Mouse (Mus musculus) adipocyte (in vitro differentiated cells): ENCODE results near the gene Cd300lf.
A peak's percentile ranks its signal among the peaks of the same experiment; 100 is the strongest.

ENCODE experiments used
- DNase-seq: peaks from one replicate; pipeline ENCODE4 v3.0.0-alpha.2; 2016; ENCODE audit warnings: low spot score

Cd300lf gene

GRCm38 (mm10) chr11:115133800-115134199, at the start of gene Cd300lf:
Cd300lf (minus strand) TSS chr11:115133992.
- DNase-seq = no peak

GRCm38 (mm10) chr11:115181913-115182638, 48.3 kb upstream of the Cd300lf start:
- DNase-seq = peak; percentile 69

DNA sequence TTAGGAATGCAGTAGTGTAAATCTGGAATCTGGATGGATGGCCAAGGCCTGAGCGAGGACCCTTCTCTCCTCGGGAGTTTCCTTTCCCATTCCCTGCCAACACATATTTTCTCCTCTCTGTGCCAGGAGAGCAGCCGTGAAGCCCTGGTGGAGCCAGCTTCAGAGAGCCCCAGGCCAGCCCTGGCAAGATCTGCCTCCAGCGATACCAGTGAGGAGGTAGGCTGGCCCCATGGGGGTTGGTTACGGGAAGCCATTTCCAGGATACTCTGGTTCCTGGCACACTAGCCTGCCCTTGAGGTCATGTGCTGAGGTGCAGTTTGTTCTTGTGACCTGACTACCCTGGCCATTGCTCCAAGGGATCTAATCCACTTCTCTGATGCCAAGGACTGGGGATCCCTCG, 46.1 kb upstream of the Cd300lf start:
- no peak for DNase-seq

GRCm38 (mm10) chr11:115179191-115179590, 45.4 kb upstream of the Cd300lf start:
- DNase-seq = no peak

GRCm38 (mm10) chr11:115178766-115179165, 45.0 kb upstream of the Cd300lf start:
- DNase-seq = no peak

DNA sequence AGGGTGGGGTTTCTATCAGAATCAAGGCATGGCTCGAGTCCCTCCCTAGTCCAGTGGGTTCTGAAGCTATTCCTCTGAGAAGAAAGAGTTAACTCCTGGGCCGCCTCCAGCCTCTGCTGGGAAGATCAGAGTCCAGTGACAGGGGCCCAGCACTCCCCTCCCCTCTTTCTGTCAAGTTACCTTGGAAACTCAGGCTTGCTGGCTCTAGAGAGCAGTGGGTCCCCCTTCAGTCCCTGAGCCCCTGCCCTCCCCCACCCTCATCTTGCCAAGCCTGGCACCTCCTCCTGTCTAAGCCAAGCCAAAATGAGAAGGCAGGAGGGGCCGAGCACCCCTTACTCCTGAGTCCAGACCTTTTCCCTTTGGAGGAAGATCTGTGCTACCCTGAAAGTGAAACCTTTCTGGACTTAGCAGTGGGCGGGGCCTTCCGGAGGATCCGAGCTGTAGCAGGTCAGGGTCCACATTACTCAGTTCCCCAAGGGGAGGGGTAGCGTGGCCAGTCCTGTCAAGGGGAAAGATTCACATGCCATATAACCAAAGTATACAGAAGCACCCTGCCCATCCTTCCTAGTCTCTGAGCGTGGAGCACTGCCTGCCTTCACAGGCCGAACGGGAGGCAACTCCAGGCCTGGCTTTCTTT, 43.9 kb upstream of the Cd300lf start:
- DNase-seq = no peak

- no peak for DNase-seq
These were observed 42.8 kb upstream of the Cd300lf start for GRCm38 (mm10) chr11:115176399-115177190.

DNA sequence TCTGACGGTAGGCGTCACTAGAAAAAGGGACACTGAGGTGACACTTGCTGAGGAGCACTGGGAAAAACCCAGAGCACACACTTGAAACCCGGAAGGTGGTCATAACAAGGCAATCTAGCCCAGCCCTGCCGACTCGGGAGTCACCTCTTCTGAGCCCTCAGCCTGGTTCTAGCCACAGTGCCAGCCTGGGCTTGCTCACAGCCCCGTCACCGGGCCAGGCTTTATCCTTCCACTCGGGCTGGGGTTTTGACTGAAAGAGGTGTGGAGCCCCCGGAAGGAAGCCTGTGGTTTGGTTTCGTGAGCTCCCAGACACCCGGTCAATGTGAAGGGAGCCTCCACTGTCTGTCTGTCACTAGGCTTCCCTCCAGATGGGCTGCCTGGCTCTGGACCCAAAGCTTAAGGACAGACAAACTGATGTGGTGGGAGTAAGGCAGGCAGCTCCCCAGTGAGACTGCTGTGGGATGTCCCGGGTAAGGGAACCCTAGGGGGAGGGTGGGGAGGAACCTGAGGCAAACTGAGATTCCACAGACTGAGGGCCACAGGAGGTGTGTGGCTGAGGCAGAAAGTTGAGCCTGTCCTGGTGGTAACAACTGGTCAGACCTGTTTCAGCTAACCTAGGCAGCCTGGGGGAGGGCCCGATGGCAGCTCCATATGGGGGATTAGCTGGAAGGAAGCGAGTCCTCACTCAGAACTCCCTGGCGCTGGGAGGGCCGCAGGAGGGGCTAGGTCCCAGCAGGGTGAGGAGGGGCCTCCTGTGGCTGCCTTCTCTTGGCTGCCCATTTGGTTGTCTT, 40.0 kb upstream of the Cd300lf start:
- no peak for DNase-seq

GRCm38 (mm10) chr11:115172825-115173287, 39.1 kb upstream of the Cd300lf start:
- peak; percentile 85 for DNase-seq

DNA sequence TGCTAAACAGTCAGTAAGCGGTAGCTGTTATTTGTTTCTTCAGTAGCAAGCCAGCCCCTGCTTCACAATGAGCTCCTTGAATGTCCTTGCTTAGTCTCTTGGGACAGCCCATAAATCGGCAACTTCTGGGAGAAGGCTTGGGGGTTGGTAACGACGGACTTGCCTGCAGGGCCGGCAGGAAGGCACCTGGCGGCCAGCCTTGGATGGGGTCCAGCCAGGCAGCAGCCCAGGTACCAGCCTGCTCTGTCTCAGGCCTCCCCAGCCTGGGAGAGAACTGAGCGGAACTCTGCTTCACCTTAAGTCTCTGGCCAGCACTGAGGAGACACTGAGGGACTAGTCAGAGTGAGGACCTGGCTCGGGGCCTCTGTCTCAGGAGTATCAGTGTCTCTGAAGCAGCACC, 37.3 kb upstream of the Cd300lf start:
- DNase-seq = no peak

DNA sequence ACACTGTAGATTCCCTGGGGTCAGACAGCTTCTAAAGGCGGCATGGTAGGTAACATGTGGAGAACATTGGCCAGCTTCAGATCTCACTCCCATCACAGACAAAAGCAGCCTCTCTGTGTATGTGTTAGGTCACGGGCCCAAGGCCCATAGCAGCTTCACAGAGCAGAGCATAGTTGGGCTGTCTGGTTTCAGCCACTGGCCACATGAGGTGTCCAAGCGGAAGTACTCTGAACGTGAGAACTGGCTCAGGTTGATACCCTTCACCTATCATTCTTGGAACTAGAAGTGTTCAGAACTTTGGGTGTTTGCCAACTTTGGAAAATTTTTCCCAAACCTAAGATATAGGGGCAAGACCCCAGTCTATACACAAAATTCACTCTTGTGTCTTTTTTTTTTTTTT, 35.6 kb upstream of the Cd300lf start:
- no peak for DNase-seq

GRCm38 (mm10) chr11:115167631-115168249, 33.9 kb upstream of the Cd300lf start:
- DNase-seq = no peak

GRCm38 (mm10) chr11:115166776-115167175, 33.0 kb upstream of the Cd300lf start:
- no peak for DNase-seq

DNA sequence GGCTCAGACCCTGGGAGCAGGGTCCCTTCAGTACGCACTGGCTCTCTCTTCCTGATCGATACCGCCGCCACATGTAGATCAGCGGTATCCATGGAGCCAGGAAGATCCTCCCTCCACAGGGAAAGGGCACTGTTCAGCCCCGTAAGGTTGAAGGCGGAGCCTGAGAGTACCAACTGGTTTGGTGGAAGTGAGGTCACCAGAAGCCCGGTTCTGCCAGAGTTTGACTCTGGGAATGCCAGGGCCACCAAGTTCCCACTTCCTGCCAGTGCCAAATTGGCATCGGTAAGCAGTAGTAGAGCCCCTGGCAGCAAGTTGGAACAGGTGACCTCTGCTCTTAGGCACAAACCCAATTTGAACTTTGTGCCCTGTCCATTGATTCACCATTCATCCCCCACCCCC, 31.2 kb upstream of the Cd300lf start:
- DNase-seq = peak; percentile 53

- peak; percentile 42 for DNase-seq
These were observed 30.7 kb upstream of the Cd300lf start for GRCm38 (mm10) chr11:115164341-115164975.

- DNase-seq = peak; percentile 45
These were observed 29.9 kb upstream of the Cd300lf start for GRCm38 (mm10) chr11:115163568-115164150.

DNA sequence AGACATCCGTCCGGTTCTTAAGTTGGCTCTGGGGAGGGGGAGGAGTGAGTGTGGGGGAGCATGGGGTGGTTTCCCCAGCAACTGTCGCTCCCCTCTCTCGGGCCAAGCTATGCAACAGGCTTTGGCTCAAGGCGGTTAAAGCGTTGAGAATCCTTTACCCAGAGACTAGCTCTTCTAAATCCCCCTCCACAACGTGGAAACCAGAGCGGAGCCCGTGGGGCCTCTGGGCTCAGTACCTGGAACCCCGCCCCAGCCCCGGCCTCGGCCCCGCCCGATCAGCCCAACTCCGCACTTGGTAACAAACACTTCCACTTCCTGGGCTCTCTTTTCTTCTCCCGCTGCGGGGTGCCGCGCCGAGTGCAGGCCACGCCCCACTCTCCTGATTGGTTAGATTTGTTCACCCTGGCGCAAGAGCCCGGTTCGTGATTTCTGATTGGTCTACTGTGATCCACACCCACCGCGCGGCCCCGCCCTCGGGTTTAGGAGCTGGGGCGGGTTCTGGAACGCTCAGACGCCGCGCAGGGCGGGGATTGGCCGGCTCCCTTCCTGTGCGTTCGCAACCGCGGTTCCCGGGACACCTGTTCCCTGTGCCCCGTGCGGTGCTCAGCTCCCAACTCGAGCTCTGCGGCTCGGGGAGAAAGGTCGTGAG, 29.2 kb upstream of the Cd300lf start, which contains the start of gene Slc9a3r1:
Gene Slc9a3r1, plus strand, starts transcription at position 510 of the 649 bp plus-strand sequence.
- peak; percentile 98 for DNase-seq

DNA sequence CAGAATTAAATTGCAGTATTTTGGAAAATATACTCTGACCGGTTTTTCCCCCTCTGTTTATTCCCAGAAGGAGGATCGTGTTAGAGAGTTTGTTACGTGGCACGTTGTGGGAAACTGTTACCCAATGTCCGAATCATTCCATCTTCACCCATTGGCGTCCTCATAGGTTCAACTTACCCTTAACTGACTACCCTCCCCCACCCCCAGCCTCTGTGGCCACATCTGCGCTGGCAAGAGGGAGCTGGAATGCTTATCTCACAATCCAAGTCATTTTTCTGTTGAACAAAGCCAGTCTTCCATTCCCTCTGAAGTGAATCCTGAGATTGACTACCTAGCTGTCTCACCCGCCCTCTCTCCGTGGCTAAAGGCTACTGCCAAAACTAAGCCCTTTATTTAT, 28.4 kb upstream of the Cd300lf start:
- DNase-seq = no peak

DNA sequence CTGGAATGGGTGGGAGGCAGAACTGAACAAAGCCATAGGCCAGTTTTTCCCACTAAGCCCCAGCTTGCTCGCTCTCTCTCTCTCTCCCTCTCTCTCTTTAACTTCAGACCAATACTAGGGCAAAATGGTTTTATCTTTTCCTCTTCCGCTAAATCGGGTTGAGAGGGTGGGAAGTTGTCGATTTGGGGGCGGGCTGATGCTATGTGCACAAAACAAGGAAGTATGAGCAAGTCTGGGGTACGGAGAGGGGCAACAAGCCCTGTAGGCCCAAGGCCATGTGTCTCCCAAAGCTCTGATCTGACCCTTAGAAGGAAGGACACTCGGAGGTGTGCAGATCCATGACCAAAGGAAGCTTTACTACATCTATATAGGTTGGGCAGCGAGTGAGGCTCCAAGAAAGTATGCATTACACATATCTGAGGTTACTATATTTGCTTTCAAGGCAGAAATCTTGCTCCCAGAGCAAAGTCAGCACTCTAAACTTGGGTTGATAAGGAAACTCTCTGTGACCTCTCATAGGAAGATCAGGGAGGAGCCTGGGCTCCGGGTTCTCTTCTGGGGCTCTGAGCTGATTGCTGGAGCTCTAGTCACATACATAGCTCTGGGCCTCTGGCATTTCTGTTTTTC, 27.9 kb upstream of the Cd300lf start:
- no peak for DNase-seq
